Mouse (Mus musculus) layer of hippocampus, adult 2 months (tissue): ENCODE results near the gene Trabd2b. TPM values are rescaled to one million over a fixed set of nuclear protein-coding genes. Genes with fewer than 3 reads are reported as not detected.

ENCODE experiments used
- DNase-seq, 2 experiments: peaks; one replicate each; pipeline ENCODE4 v3.0.0; 2022; ENCODE audit warnings: low spot score in 2 of 2
- H3K27ac ChIP-seq: fragments of 200-600 bp; 2 replicates; pipeline ENCODE4 v1.8.1; 2022
- H3K4me3 ChIP-seq: fragments of 200-600 bp; 2 replicates; pipeline ENCODE4 v1.8.1; 2022; ENCODE audit warnings: mild to moderate bottlenecking
- CTCF ChIP-seq: fragments of 200-600 bp; conservative IDR thresholded peaks from 2 replicates; pipeline ENCODE4 v1.8.1; 2022; ENCODE audit warnings: antibody characterized with exemption, mild to moderate bottlenecking, moderate library complexity
- total RNA-seq, 2 experiments: library from RNA; stranded (reverse); gene quantifications; 2 replicates each; pipeline ENCODE4 v1.2.3; 2021

Trabd2b gene
- total RNA-seq, 2 experiments from 2014 or later, result 1.5 to 1.6 TPM

- TF ChIP-seq CTCF, result no peak
- Histone ChIP-seq H3K27ac (no peak overlapping the region), H3K4me3 (no peak overlapping the region)
- no peak for DNase-seq
Observed at GRCm38 (mm10) chr4:114650551-114650950, 244.0 kb downstream of the Trabd2b start.

DNA sequence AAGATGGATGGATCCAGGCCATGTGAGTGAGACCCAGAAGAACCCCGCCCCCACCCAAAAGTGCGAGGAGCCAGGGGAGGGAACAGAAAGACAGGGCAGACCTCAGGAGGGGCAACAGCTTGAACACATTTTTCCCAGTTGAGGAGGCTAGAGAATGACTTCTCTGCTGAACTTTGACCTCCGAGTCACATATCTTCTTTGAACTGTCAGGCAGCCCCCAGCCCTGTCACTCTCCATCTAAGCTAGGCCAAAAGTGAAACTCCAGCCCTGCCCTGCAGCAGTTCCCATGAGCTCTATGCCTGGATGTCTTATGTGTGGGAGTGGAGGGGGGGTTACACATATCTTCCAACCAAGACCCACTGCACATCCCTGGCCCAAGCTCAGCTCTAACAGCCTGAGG lies 244.5 kb downstream of the Trabd2b start:
- no peak for DNase-seq
- no peak overlapping the region for H3K27ac ChIP-seq
- no peak for TF ChIP-seq CTCF
- no peak overlapping the region for H3K4me3 ChIP-seq

DNA sequence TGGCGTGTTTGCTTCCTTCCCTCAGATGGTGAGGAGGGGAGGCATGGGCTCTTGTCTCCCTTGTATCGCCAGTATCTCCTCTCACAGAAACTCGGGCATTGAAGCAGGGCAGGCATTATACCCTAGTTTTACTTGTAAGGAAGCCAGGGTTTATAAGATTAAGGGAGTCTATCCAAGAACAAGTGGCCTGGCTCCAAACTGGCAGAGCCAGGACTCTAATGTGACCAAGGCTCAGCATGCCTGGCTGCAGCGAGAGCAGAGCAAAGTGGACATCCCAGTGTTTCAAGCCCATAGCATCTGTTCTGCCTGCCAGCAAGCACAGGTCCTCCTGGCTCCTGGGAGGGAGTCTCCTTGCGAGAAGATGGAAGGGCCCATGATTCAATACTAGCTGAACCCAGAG lies 245.1 kb downstream of the Trabd2b start:
- DNase-seq, result no peak
- TF ChIP-seq CTCF, result no peak

GRCm38 (mm10) chr4:114652400-114652799 lies 245.9 kb downstream of the Trabd2b start:
- Histone ChIP-seq H3K27ac (no peak overlapping the region), H3K4me3 (no peak overlapping the region)
- DNase-seq, result no peak
- TF ChIP-seq CTCF, result no peak

More for the DNA sequence above, 245.1 kb downstream of the Trabd2b start:
- Histone ChIP-seq H3K4me3 (no peak overlapping the region), H3K27ac (no peak overlapping the region)

GRCm38 (mm10) chr4:114657933-114658332 lies 251.4 kb downstream of the Trabd2b start:
- Histone ChIP-seq H3K4me3 (no peak overlapping the region), H3K27ac (no peak overlapping the region)
- peak; percentile 38 to 63 for DNase-seq
- no peak for TF ChIP-seq CTCF

DNA sequence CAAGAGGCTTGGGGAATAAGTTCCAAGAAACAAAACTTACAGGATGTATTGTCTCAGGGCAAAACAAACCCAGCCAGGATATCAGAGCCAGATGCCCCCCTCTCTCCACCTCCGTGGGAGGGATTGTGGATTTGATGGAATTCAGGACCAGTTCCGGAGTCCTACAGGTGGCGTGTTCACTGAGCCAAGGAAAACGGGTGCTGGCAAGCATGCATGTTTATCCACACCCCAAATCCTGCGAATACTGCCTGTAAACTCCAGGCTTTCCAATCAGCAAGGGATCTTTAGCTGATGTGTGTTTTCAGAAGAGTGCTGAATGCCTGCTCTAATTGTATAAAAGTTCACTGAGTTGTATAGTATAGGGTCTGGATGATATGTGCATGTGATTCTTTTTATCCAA lies 253.4 kb downstream of the Trabd2b start:
- DNase-seq, result no peak
- TF ChIP-seq CTCF, result no peak
- H3K27ac ChIP-seq, result no peak overlapping the region
- H3K4me3 ChIP-seq, result no peak overlapping the region

- TF ChIP-seq CTCF, result no peak
- H3K27ac ChIP-seq, result no peak overlapping the region
Observed at GRCm38 (mm10) chr4:114664063-114665036, 257.8 kb downstream of the Trabd2b start.

More at GRCm38 (mm10) chr4:114664063-114665036, 257.8 kb downstream of the Trabd2b start:
- H3K4me3 ChIP-seq, result no peak overlapping the region
- DNase-seq, result no peak

Other genes with a start within 250 kb of the Trabd2b start
- gene Skint11, start 243.3 kb upstream of the Trabd2b start, total RNA-seq, result not detected